Mouse (Mus musculus): ENCODE data around the gene Dop1a.

GRCm38 (mm10) chr9:86438337-86439009 is 28.5 kb upstream of the Dop1a start:
- no peak for TF ChIP-seq EP300 (IDR thresholded peaks at IDR 0.05)
- TF ChIP-seq CTCF (IDR thresholded peaks at IDR 0.05) = no peak

Measured in lung, postnatal 0 days (tissue).